Mouse (Mus musculus) embryonic facial prominence, embryonic 10.5 days (tissue): Measurements from ENCODE around the gene Nenf. TPM values are rescaled to one million over a fixed set of nuclear protein-coding genes. Genes with fewer than 3 reads are reported as not detected.

ENCODE experiments used
- DNase-seq: peaks from one replicate; pipeline ENCODE4 v3.0.0-alpha.2; 2017; ENCODE audit warnings: low spot score
- H3K27ac ChIP-seq: fragments of 300-500 bp; sonication (generic); replicated peaks from 2 replicates; pipeline ENCODE4 v1.5.1; 2016; ENCODE audit warnings: mild to moderate bottlenecking
- H3K27me3 ChIP-seq: fragments of 300-500 bp; sonication (generic); replicated peaks from 2 replicates; pipeline ENCODE4 v1.6.1; 2016; ENCODE audit warnings: low read depth, mild to moderate bottlenecking; ENCODE audit not compliant: poor library complexity, severe bottlenecking
- H3K36me3 ChIP-seq: fragments of 300-500 bp; sonication (generic); replicated peaks from 2 replicates; pipeline ENCODE4 v1.6.1; 2016; ENCODE audit warnings: mild to moderate bottlenecking, moderate library complexity
- H3K4me1 ChIP-seq: fragments of 300-500 bp; sonication (generic); 2 replicates; pipeline ENCODE4 v1.6.1; 2016
- H3K4me3 ChIP-seq: fragments of 300-500 bp; sonication (generic); 2 replicates; pipeline ENCODE4 v1.5.1; 2016; ENCODE audit warnings: mild to moderate bottlenecking, moderate library complexity
- H3K9me3 ChIP-seq: fragments of 300-500 bp; sonication (generic); 2 replicates; pipeline ENCODE4 v1.6.1; 2016; ENCODE audit warnings: mild to moderate bottlenecking
- WGBS: fragments of 180-500 bp; shearing (Covaris S2); methylation state at CpG from one replicate; pipeline ENCODE4 v1.1.7; 2016; 5-methylcytosine and 5-hydroxymethylcytosine counted together
- polyA plus RNA-seq: library from polyadenylated mRNA; unstranded; fragments of >200 nt; fragmentation: Nextera tagmentation; extraction: Ambion mirVana; gene quantifications from 2 replicates; pipeline ENCODE4 v1.2.1, GENCODE M21; 2016

The Nenf gene
- polyA plus RNA-seq, 1 experiment from 2014 or later: 48.6 TPM

- H3K27ac ChIP-seq: no peak overlapping the region
- WGBS: 5% methylated on average over 12 of the region's 12 CpGs
- H3K27me3 ChIP-seq: no peaks in the 10 kb centered on the region
- DNase-seq: peak; percentile 86
- no peak overlapping the region; the same call in 1 of the 2 replicates for H3K4me3 ChIP-seq
- H3K36me3 ChIP-seq: no peaks in the 10 kb centered on the region
- peaks cover 3% of the 10 kb centered on the region; the same call in 1 of the 2 replicates for H3K4me1 ChIP-seq
- no peaks in the 10 kb centered on the region for H3K9me3 ChIP-seq
Observed at GRCm38 (mm10) chr1:191275527-191275926, 42.5 kb downstream of the Nenf start.

- Histone ChIP-seq H3K36me3 (no peaks in the 10 kb centered on the region), H3K4me1 (peaks cover 20% of the 10 kb centered on the region), H3K9me3 (no peaks in the 10 kb centered on the region), H3K27me3 (no peaks in the 10 kb centered on the region), H3K27ac (no peak overlapping the region), H3K4me3 (no peak overlapping the region)
- DNase-seq: no peak
- 86% methylated on average over 3 of the region's 3 CpGs for WGBS
Observed at GRCm38 (mm10) chr1:191272660-191273059, 45.3 kb downstream of the Nenf start.

GRCm38 (mm10) chr1:191269648-191269952 lies 48.4 kb downstream of the Nenf start:
- Histone ChIP-seq H3K27ac (no peak overlapping the region), H3K4me1 (peaks cover 32% of the 10 kb centered on the region), H3K9me3 (no peaks in the 10 kb centered on the region), H3K36me3 (no peaks in the 10 kb centered on the region), H3K27me3 (0 out of 2 replicates have a peak, but pooled peaks cover under 1% of the 10 kb centered on the region), H3K4me3 (no peak overlapping the region)
- DNase-seq: no peak
- WGBS: 64% methylated on average over 8 of the region's 8 CpGs

- H3K27me3 ChIP-seq: 0 out of 2 replicates have a peak, but pooled peaks cover 3% of the 10 kb centered on the region
- H3K27ac ChIP-seq: no peak overlapping the region
- no peaks in the 10 kb centered on the region for H3K9me3 ChIP-seq
- WGBS: 85% methylated on average over 5 of the region's 5 CpGs
- no peak overlapping the region for H3K4me3 ChIP-seq
- peaks cover 32% of the 10 kb centered on the region for H3K4me1 ChIP-seq
- no peak for DNase-seq
- H3K36me3 ChIP-seq: no peaks in the 10 kb centered on the region
Observed at GRCm38 (mm10) chr1:191268797-191269647, 49.0 kb downstream of the Nenf start.

- Histone ChIP-seq H3K4me3 (no peak overlapping the region), H3K36me3 (no peaks in the 10 kb centered on the region), H3K4me1 (peaks cover 32% of the 10 kb centered on the region), H3K27ac (peak overlapping the region; percentile 25; the same call in 1 of the 2 replicates), H3K9me3 (no peaks in the 10 kb centered on the region), H3K27me3 (0 out of 2 replicates have a peak, but pooled peaks cover 3% of the 10 kb centered on the region)
- WGBS: 18% methylated on average over 5 of the region's 5 CpGs
- DNase-seq: no peak
Observed at GRCm38 (mm10) chr1:191267856-191268255, 50.1 kb downstream of the Nenf start.

GRCm38 (mm10) chr1:191267162-191267561 lies 50.8 kb downstream of the Nenf start:
- H3K4me1 ChIP-seq: peaks cover 34% of the 10 kb centered on the region
- DNase-seq: no peak
- 0 out of 2 replicates have a peak, but pooled peaks cover 3% of the 10 kb centered on the region for H3K27me3 ChIP-seq
- no peak overlapping the region for H3K27ac ChIP-seq
- no peaks in the 10 kb centered on the region for H3K9me3 ChIP-seq
- H3K4me3 ChIP-seq: no peak overlapping the region
- H3K36me3 ChIP-seq: no peaks in the 10 kb centered on the region
- 83% methylated on average over 5 of the region's 5 CpGs for WGBS

GRCm38 (mm10) chr1:191263471-191263870 lies 54.5 kb downstream of the Nenf start:
- Histone ChIP-seq H3K36me3 (no peaks in the 10 kb centered on the region), H3K9me3 (no peaks in the 10 kb centered on the region), H3K27me3 (peaks cover 9% of the 10 kb centered on the region; the same call in 1 of the 2 replicates), H3K4me1 (peaks cover 55% of the 10 kb centered on the region), H3K27ac (no peak overlapping the region), H3K4me3 (no peak overlapping the region)
- 88% methylated on average over 5 of the region's 5 CpGs for WGBS
- DNase-seq: no peak

- DNase-seq: peak; percentile 50
- Histone ChIP-seq H3K4me3 (no peak overlapping the region), H3K9me3 (no peaks in the 10 kb centered on the region), H3K27ac (peak overlapping the region; percentile 75), H3K36me3 (no peaks in the 10 kb centered on the region), H3K4me1 (peaks cover 52% of the 10 kb centered on the region), H3K27me3 (peaks cover 9% of the 10 kb centered on the region; the same call in 1 of the 2 replicates)
- 5% methylated on average over 6 of the region's 6 CpGs for WGBS
Observed at GRCm38 (mm10) chr1:191261861-191262260, 56.1 kb downstream of the Nenf start.

GRCm38 (mm10) chr1:191259661-191260060 lies 58.3 kb downstream of the Nenf start:
- no peak for DNase-seq

GRCm38 (mm10) chr1:191259121-191259520 lies 58.9 kb downstream of the Nenf start:
- Histone ChIP-seq H3K4me1 (peaks cover 58% of the 10 kb centered on the region), H3K4me3 (no peak overlapping the region), H3K27ac (0 out of 2 replicates have a peak overlapping the region, but pooled peaks have one; percentile 19), H3K9me3 (no peaks in the 10 kb centered on the region), H3K27me3 (peaks cover 6% of the 10 kb centered on the region; the same call in 1 of the 2 replicates), H3K36me3 (no peaks in the 10 kb centered on the region)
- WGBS: 32% methylated on average over 7 of the region's 7 CpGs
- no peak for DNase-seq

More at GRCm38 (mm10) chr1:191259661-191260060, 58.3 kb downstream of the Nenf start:
- Histone ChIP-seq H3K4me1 (peaks cover 53% of the 10 kb centered on the region), H3K36me3 (no peaks in the 10 kb centered on the region), H3K9me3 (no peaks in the 10 kb centered on the region), H3K4me3 (no peak overlapping the region), H3K27me3 (peaks cover 9% of the 10 kb centered on the region; the same call in 1 of the 2 replicates), H3K27ac (no peak overlapping the region; the same call in 1 of the 2 replicates)
- 73% methylated on average over 5 of the region's 5 CpGs for WGBS

GRCm38 (mm10) chr1:191258521-191258920 lies 59.5 kb downstream of the Nenf start:
- WGBS: 64% methylated on average over 3 of the region's 3 CpGs
- H3K27ac ChIP-seq: no peak overlapping the region; the same call in 1 of the 2 replicates
- H3K9me3 ChIP-seq: no peaks in the 10 kb centered on the region
- peaks cover 6% of the 10 kb centered on the region; the same call in 1 of the 2 replicates for H3K27me3 ChIP-seq
- H3K4me1 ChIP-seq: peaks cover 62% of the 10 kb centered on the region
- H3K36me3 ChIP-seq: no peaks in the 10 kb centered on the region
- no peak for DNase-seq
- no peak overlapping the region for H3K4me3 ChIP-seq

- H3K9me3 ChIP-seq: no peaks in the 10 kb centered on the region
- H3K4me1 ChIP-seq: peaks cover 65% of the 10 kb centered on the region
- H3K27me3 ChIP-seq: peaks cover 6% of the 10 kb centered on the region; the same call in 1 of the 2 replicates
- H3K36me3 ChIP-seq: no peaks in the 10 kb centered on the region
- H3K27ac ChIP-seq: no peak overlapping the region
- H3K4me3 ChIP-seq: no peak overlapping the region
- WGBS: 62% methylated on average over 2 of the region's 2 CpGs
- DNase-seq: no peak
Observed at GRCm38 (mm10) chr1:191257981-191258380, 60.0 kb downstream of the Nenf start.

GRCm38 (mm10) chr1:191257351-191257771 lies 60.6 kb downstream of the Nenf start:
- peak overlapping the region; percentile 24 for H3K27ac ChIP-seq
- peaks cover 6% of the 10 kb centered on the region; the same call in 1 of the 2 replicates for H3K27me3 ChIP-seq
- no peak for DNase-seq
- H3K9me3 ChIP-seq: no peaks in the 10 kb centered on the region
- H3K4me3 ChIP-seq: no peak overlapping the region
- peaks cover 64% of the 10 kb centered on the region for H3K4me1 ChIP-seq
- WGBS: 82% methylated on average over 3 of the region's 3 CpGs
- H3K36me3 ChIP-seq: no peaks in the 10 kb centered on the region
